Mouse (Mus musculus): ENCODE measurements around the gene Map7. TPM values are rescaled to one million over a fixed set of nuclear protein-coding genes. Genes with fewer than 3 reads are reported as not detected.

Gene Map7
- polyA plus RNA-seq (2012; rRNA removed), result 7.4 and 7.6 TPM in 2 replicates

DNA sequence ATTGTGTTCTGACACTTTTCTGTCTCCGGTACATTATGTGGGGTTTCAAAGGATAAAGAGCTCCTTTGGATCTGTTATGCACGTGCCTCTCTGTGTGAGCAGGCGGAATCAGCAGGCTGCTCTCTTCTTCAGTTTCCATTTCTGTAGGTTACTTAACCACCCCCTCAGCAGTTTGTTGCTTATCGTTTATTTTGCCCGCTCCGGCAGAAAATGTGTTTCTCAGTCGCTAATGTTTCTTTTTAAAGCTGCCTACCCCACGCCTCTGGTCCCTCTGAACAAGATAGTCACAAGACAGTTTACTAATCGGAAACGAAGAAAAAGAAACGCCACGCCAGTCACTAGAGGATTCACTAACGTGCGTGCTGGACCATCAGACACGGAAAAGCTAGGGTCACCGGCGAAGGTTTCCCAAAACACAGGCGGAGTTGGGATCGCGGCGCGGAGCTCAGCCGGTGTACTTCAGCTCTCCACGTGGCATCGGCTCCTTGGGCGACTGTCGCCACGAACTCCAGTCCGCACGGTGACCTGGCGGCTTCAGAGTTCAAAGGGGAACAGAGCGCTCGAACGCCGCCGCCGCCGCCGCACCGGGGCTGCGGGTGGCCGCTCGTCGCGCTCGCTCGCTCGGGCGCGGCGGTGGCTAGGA lies at the start of gene Map7:
Map7 (plus strand) TSS at position 342 of the 643 bp plus-strand sequence.

DNA sequence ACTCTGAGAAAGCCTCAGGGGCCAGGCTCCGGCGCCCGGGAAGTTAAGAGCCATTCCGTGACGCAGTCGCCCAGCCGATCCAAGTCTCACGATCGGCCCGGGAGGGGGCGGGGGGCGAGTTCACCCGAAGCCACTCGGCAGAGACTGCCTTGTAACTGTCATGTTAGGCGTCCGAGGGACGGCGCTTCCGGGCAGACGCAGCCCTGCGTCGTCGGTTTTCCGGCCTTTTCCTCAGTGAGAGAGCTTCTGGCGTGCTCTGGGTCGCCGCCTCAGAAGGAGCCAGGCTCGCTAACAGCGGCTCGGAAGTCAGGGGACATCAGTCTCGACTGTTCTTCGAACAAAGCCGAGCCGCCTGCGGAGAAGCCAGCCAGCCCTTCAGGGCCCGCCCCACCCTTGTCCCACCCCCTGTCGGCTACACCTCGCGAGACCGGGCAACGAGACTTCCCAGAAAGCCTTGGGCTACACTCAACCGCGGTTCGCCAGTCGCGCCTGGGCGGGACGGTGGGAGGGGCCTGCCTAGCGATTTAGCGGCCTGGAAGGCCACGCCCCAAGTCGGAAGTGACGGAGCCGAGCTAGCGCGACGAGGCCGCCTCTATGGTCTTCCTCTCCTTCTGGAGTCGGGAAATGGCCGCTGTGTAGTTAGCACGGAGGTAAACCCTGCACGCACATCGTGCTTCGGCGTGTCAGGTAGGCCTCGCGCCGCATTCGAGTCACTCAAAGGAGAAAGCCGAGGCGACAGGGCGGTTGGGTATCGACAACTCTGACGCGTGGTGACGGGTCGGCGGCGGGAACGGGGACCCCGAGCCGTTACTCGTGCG lies 163.9 kb downstream of the Map7 start, which contains the start of gene Bclaf1:
Bclaf1 (plus strand) TSS at position 552 of the 818 bp plus-strand sequence.

Other genes starting within 250 kb of the Map7 start
- gene Pex7, start 240.8 kb upstream of the Map7 start, polyA plus RNA-seq (2012; rRNA removed), result 22.4 and 38.6 TPM in 2 replicates
- 1.9 and 2.0 TPM in 2 replicates for gene Map3k5, start 214.0 kb upstream of the Map7 start, polyA plus RNA-seq (2012; rRNA removed)
- gene Bclaf1, start 164.0 kb downstream of the Map7 start, polyA plus RNA-seq (2012; rRNA removed), result 0.62 and 1.7 TPM in 2 replicates
- 0.22 and 0.39 TPM in 2 replicates for gene Mtfr2, start 199.3 kb downstream of the Map7 start, polyA plus RNA-seq (2012; rRNA removed)

Measured in stomach, adult 2 months (tissue).